Mouse (Mus musculus) gastrocnemius, adult 18-20 months (tissue): Measurements from ENCODE around the gene Rhot2. TPM values are rescaled to one million over a fixed set of nuclear protein-coding genes. Genes with fewer than 3 reads are reported as not detected.

Source experiments
- DNase-seq: peaks from one replicate; pipeline ENCODE4 v3.0.0; 2021; ENCODE audit warnings: low spot score
- microRNA-seq: library from miRNA; unstranded; fragments of <30 nt; microRNA quantifications from one replicate; pipeline ENCODE4 v1.2.0, GENCODE M21; 2021
- total RNA-seq, 2 experiments: library from RNA; stranded (reverse); gene quantifications; 2 replicates each; pipeline ENCODE4 v1.2.3; 2021

The Rhot2 gene
- total RNA-seq, 2 experiments from 2014 or later, result 72.4 to 72.9 TPM

DNA sequence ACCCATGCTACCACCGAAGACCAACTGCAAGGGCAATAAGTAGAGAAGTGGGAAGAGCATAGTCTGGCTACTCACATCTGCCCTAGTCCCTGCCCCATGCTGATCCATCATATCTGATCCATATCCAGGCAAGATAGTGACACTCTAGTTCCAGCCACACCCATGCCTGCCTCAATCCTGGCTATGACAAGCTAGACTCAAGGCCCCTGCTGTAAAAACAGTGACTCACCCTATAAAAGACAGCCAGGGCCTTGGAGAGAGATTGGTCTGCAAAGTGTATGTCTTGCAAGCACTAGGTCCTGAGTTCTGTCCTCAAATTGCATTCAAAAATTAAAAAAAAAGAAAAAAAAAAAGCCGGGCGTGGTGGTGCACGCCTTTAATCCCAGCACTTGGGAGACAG, 38.1 kb downstream of the Rhot2 start:
- no peak for DNase-seq

DNA sequence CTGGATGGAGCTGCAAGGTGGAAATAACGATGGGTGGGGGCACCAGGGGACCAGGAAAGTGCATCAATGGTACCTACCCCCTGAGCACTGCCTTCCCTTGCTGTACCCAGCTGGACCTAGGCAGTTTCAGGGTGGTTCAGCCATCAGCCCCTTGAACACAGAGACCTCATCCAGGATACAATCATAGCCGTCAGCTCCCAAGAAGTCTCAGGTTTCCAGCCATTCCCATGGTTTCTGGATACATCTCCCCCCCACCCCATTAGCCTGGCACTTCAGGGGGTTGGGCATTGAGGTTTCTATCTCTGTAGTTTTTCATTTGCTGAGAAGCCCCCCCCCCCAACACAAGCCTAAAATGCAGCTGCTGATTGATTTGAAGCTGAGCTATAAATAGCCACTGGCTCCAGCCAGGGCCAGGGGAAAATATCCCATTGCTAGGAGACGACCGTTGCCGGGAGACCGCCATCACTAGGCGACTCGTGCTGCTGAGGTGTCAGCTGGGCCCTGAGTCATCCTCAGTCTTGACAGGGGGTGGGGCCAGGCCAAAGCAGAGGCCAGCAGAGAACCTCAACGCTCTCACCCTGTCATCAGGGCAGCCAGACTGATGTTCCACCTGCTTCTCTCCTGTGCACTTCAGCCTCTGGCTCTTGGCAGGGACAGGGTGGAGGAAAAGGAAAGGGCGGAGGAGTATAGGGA, 41.7 kb downstream of the Rhot2 start:
- peak; percentile 27 for DNase-seq

DNA sequence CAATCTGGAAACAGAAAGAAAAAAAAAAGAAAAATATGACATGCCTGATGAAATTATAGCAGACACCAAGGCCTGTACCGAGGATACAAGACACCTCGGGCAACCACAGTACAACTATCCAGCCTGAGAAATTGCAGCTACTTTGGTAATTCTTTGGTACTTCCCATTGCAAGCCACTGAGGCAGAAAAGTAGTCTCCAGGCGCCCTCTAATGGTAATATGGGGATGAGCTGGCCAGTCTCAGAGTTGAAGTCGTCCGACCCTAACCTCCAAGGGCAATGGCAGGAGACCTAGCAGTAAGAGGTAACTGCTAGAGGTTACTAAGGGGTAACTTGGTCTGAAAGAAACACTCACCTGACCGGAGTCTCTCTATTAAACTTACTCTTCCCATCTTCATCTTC, 43.6 kb downstream of the Rhot2 start:
- DNase-seq, result peak; percentile 78

DNA sequence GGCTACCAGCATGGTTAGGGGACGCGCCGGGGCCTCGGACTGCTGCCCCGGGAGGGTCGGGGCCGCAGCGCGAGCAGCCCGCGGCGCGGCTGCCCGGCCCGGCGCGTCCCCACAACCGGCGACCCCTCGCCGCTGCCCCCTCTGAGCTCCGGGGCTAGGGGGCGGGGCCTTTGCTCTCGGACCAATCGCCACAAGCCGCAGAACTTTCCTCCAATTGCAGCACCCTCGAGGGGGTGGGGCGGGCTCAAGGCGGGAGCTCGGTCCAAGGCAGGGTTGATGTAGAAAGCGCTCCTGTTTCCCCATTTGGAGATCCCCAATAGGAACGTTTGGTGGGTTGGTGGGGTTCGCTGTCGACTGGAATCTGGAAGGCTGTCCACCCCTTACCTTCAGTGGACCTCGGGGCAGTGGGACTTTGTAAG, 47.7 kb downstream of the Rhot2 start, which contains the start of gene Metrn:
Gene Metrn (minus strand): TSS at position 186 of the 419 bp plus-strand sequence.
- DNase-seq, result peak; percentile 87

DNA sequence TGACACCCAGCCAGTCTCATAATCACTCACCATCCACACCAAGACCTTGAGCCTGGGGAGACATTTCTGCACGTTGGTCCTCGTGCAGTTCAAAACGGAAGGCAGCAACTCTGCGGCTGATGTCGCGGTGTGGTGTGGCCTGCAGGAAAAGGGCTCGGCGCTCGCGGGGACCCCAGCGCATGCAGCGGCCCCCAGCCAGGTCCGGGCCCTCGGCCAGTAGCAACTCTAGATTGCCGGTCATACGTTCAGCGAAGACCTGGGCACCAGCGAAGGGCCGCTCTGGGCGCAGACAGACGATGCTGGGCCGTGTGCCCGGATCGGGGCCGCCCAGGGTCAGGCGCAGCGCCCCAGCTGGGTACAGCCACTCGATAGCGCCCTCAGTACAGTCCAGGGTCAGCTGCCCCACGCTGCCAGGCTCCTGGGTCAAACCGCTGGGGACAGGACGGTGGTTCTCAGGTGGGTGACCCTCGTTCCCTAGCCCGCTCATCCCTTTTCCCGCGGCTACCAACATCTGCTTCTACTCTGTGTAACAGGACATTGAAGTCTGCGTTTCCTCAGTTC, 48.4 kb downstream of the Rhot2 start:
- peak; percentile 60 for DNase-seq

DNA sequence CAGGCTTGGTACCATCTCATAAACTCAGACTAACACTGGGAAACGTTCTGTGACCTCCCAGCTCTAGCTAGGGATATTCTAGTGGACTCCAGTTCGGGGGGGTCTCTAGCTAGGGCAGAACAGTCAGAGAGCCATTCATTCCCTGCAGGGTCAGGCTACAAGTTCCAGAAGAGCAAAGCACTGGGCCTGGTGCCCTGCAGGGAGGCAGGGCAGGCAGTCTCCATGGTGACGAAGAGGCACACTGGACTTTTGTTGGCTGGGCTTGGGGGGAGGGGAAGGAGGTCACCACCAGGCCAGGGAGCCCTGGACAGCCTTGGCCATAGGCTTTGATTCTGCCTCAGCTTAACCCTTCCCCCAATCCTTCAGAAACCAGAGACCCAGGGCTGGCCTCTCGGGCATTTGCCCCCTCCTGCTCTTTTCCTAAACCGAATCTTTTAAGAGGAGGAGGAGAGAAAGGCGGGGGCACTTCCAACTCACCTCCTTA, 49.0 kb downstream of the Rhot2 start, which contains the start of gene AC134908.4:
Gene AC134908.4 (minus strand): TSS at position 51 of the 484 bp plus-strand sequence.
- DNase-seq, result no peak

DNA sequence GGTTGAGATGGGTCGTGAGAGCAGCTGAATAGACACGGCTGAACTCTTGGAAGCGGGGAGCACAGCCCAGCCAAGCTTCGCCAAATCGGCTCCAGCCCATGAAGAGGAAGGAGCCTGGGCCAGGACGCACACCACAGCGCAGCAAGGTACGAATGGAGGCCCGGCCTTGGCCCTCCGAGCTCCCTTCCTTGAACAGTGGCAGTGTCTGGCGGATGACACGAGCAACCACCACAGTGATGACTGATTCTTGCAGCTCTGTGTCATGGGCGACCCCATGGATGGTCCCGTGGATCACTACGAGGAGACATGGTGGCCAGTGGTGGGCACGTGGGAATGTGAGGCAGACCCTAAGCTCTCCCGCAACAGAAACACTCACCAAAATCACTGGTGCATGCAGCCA, 49.7 kb downstream of the Rhot2 start:
- no peak for DNase-seq

DNA sequence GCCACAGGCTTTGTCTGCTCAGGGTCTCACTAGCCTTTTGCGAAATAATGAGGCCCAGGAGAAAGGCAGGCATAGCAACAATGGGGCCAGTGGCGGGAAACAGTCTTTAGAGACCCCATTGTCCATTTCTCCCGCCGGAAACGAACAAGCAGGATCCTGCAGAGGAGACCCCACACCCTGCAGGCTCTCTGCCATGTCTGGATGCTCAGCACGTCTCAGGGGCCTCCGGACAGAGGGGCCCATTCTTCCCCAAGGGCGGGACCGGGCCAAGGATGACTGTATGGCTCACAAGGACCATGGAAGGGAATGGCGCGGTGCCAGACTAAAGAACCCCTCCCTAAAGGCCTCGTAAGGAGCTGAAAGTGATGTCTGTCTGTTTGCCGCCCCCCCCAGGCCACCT, 50.5 kb downstream of the Rhot2 start:
- no peak for DNase-seq

DNA sequence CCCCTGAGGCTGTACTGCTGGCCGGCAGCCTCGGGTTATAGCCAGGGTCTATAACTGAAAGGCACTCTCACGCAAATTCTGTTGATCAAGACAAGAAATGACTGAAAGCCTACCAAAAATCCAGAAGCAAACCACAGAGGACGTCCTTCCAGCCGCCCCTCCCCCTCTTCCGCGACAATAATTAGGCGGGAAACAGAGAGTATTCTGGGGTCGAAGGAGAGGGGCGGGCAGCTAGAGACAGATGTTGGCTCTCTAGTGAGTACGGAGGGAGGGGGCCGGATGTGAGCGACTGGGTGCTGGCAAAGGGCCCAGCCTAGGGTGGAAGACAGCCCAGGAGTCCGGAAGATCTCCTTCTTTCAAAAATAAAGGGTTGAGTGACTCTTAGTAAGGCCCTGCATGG, 52.0 kb downstream of the Rhot2 start, which contains the start of gene Fam173a:
Gene Fam173a (minus strand): TSS at position 287 of the 400 bp plus-strand sequence.
- peak; percentile 53 for DNase-seq

DNA sequence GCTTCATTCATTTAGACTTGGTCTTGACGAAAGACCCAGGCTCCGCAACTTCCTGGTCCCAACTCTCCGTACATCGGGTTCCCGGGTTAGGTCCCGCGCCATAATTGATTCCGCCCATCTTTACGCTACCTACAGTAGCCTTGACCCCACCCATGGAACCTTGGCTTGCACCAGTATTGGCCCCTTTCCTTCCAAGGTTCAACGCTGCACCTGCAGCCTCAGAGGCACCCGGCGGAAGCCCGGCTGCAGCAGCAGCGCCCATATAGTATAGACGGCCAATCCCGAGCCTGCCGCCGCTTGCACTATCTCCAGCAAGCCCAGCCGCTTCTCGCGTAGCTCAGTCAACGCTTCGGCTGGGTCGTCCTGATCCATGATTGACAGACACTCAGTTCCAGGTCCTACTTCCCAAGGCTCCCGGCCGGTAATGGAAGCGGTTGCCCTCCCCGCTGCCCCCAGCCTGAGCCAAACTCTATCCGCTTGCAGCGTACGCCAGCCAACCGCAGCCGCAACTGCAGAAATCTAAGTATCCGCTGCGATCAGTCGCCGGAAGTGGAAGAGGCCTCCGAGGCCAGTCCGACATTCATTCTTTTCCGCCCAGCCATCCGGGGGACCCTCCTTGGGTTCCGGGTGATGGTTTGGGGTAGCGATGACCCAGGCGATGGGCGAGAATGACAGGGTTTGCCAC, 52.7 kb downstream of the Rhot2 start:
- peak; percentile 87 for DNase-seq

DNA sequence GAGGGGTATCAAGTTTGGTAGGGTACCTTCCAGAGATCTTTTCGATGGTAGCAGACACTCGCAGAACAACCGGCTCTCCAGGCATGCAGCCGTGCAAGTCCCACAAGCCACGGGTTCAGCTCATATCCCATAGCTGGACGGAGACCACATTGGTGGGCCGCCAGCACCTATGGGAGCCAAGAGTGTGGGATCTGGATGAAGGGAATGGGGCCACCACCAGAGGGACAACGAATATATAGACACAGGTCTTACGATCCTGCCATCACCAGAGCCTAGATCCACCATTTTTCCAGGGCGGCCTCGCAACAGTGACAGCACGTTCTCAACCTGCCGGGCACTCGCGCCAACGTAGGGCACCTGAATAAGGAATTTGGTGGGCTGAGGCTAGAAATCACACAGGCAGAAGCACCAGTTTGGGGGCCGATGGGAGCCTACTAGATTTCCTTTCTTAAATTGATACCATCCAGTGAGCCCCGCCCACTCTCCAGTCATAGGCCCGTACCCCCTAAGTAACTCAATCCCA, 53.3 kb downstream of the Rhot2 start:
- DNase-seq, result no peak

Small RNAs within 50 kb of the gene (microRNA-seq; reads per million reads assigned to microRNA genes)
- gene Mir3082, result not detected

Other genes starting within 250 kb of the Rhot2 start
- not detected for gene Gng13, start 127.7 kb downstream of the Rhot2 start, total RNA-seq
- gene Chtf18, start 117.4 kb downstream of the Rhot2 start, total RNA-seq, result 1 to 10 TPM in 1 of 2 experiments, under 1 TPM in 1; 0.47 to 1.1 TPM
- 1 to 10 TPM; 3.5 to 4.2 TPM for gene Rpusd1, start 117.2 kb downstream of the Rhot2 start, total RNA-seq
- not detected for gene Mslnl, start 108.8 kb downstream of the Rhot2 start, total RNA-seq
- gene Msln, start 90.5 kb downstream of the Rhot2 start, total RNA-seq, result under 1 TPM; 0.26 to 0.46 TPM
- 10 to 100 TPM; 27.3 to 29.2 TPM for gene Narfl, start 71.1 kb downstream of the Rhot2 start, total RNA-seq
- gene Haghl, start 59.2 kb downstream of the Rhot2 start, total RNA-seq, result 10 to 100 TPM; 10.6 to 10.7 TPM
- gene Ccdc78, start 58.3 kb downstream of the Rhot2 start, total RNA-seq, result not detected
- gene Fam173a, start 52.0 kb downstream of the Rhot2 start, total RNA-seq, result 10 to 100 TPM; 42.2 to 46.8 TPM
- not detected for gene AC134908.4, start 49.2 kb downstream of the Rhot2 start, total RNA-seq
- gene Metrn, start 47.7 kb downstream of the Rhot2 start, total RNA-seq, result 10 to 100 TPM; 40.1 to 48.4 TPM
- gene Fbxl16, start 35.8 kb downstream of the Rhot2 start, total RNA-seq, result under 1 TPM; 0.62 to 0.91 TPM
- 1 to 10 TPM; 9.6 to 9.8 TPM for gene Wdr24, start 21.2 kb downstream of the Rhot2 start, total RNA-seq
- 10 to 100 TPM; 12.6 to 14.2 TPM for gene Jmjd8, start 16.0 kb downstream of the Rhot2 start, total RNA-seq
- 10 to 100 TPM; 88.4 to 92.9 TPM for gene Stub1, start 11.4 kb downstream of the Rhot2 start, total RNA-seq
- gene Rhbdl1, start 7.6 kb downstream of the Rhot2 start, total RNA-seq, result 10 to 100 TPM; 10.7 to 14.7 TPM
- 10 to 100 TPM; 10.0 to 11.8 TPM for gene Gm20683, start 3.1 kb downstream of the Rhot2 start, total RNA-seq
- gene Wdr90, start 16.6 kb upstream of the Rhot2 start, total RNA-seq, result under 1 TPM; 0.55 to 0.64 TPM
- 100 to 1,000 TPM in 1 of 2 experiments, 10 to 100 TPM in 1; 84.2 to 102 TPM for gene Mcrip2, start 23.9 kb upstream of the Rhot2 start, total RNA-seq
- gene Mettl26, start 30.2 kb upstream of the Rhot2 start, total RNA-seq, result 10 to 100 TPM; 25.4 to 33.4 TPM
- under 1 TPM; 0.43 to 0.62 TPM for gene Wfikkn1, start 36.0 kb upstream of the Rhot2 start, total RNA-seq
- gene Rab40c, start 74.9 kb upstream of the Rhot2 start, total RNA-seq, result 10 to 100 TPM in 1 of 2 experiments, 1 to 10 TPM in 1; 7.6 to 11.1 TPM
- 10 to 100 TPM; 19.9 to 22.2 TPM for gene Pigq, start 100.1 kb upstream of the Rhot2 start, total RNA-seq
- not detected for gene Nhlrc4, start 100.1 kb upstream of the Rhot2 start, total RNA-seq
- not detected for gene A930017K11Rik, start 107.7 kb upstream of the Rhot2 start, total RNA-seq
- gene Capn15, start 140.9 kb upstream of the Rhot2 start, total RNA-seq, result 1 to 10 TPM; 4.4 to 6.5 TPM
- 10 to 100 TPM; 88.9 to 96.2 TPM for gene Rab11fip3, start 224.7 kb upstream of the Rhot2 start, total RNA-seq
- 1 to 10 TPM; 2.6 to 2.8 TPM for gene Decr2, start 245.5 kb upstream of the Rhot2 start, total RNA-seq